Mouse (Mus musculus): ENCODE data around the gene Coro6.
A peak's percentile ranks its signal among the peaks of the same experiment; 100 is the strongest.

GRCm38 (mm10) chr11:77508068-77509021 lies 46.1 kb downstream of the Coro6 start:
- peak; percentile 83 for TF ChIP-seq CTCF (IDR thresholded peaks at IDR 0.05; ENCODE audit: low read depth)
- TF ChIP-seq EP300 (IDR thresholded peaks at IDR 0.05; ENCODE audit: low read depth): peak; percentile 68

Data from heart, postnatal 0 days (tissue).